Mouse (Mus musculus): ENCODE data around the gene Dgkq. TPM values are rescaled to one million over a fixed set of nuclear protein-coding genes. Genes with fewer than 3 reads are reported as not detected.
A peak's percentile ranks its signal among the peaks of the same experiment; 100 is the strongest.

The Dgkq gene
- polyA plus RNA-seq, 1 experiment: 29.1 TPM

DNA sequence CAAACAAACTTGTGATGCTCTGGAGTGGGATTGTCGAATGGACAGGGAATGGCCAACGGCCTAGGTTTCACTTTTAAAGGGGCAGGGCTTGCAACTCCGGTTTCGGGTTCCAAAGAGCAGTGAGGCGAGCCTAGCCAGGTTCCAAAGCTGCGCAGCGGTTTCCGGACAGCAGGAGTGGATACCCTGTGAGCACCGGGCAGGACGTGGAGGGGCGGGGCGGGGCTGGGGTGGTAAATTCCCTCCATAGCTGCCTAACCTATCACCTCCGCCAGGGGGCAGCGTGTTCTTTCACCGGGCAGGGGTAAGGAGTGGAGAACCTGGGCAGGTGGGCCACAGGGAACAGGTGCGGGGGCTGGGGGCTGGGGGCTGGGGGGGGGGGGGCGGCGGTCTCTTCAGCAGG is 22.8 kb upstream of the Dgkq start, which contains the start of gene Fgfrl1:
Fgfrl1 (plus strand) TSS at position 112 of the 400 bp plus-strand sequence.
- peak; percentile 62 for DNase-seq (ENCODE audit: low read depth, low spot score)
- WGBS: 2% methylated on average over 16 of the region's 18 CpGs

- DNase-seq (ENCODE audit: low read depth, low spot score): no peak
- WGBS: 68% methylated on average over 4 of the region's 4 CpGs
Measured at GRCm38 (mm10) chr5:108691152-108691551, 21.7 kb upstream of the Dgkq start.

DNA sequence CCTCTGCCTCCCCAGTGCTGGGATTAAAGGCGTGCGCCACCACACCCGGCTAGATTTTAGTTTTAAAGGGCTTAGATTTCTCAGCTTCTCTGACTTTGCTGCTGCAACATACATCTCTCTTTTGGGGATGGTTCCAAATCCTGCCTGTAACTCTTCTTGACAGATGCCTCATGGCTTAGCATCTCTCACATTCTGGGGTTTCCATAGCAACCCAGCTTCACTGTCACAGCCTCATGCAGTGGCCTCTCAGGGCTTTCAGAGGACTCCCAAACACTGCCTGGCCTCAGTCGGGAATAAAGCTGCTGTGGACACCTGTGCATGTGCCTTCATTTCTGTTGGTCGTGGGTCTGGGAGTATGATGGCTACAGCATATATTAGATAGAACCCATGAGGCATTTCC is 19.6 kb upstream of the Dgkq start:
- WGBS: 84% methylated on average over 5 of the region's 5 CpGs
- DNase-seq (ENCODE audit: low read depth, low spot score): no peak

- 94% methylated on average over 6 of the region's 6 CpGs for WGBS
- no peak for DNase-seq (ENCODE audit: low read depth, low spot score)
Measured at GRCm38 (mm10) chr5:108680871-108681270, 11.4 kb upstream of the Dgkq start.

DNA sequence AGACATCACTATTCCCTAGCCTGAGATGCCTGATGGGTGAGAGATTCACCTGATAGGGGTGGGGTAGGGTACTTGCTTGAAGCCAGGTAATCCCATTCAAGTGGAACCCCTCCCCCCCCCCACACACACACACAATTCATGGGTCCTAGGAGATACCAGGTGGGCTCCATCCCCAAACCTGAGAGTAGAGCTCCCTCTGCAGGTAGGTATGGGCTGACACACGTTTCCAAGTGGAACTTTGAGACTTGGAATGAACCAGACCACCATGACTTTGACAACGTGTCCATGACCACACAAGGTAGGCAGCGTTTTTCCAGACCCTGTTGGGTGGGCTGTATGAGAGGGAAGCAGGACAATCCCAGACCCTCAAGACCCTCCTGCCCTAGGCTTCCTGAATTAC is 10.4 kb upstream of the Dgkq start:
- DNase-seq (ENCODE audit: low read depth, low spot score): no peak
- 59% methylated on average over 3 of the region's 3 CpGs for WGBS

DNA sequence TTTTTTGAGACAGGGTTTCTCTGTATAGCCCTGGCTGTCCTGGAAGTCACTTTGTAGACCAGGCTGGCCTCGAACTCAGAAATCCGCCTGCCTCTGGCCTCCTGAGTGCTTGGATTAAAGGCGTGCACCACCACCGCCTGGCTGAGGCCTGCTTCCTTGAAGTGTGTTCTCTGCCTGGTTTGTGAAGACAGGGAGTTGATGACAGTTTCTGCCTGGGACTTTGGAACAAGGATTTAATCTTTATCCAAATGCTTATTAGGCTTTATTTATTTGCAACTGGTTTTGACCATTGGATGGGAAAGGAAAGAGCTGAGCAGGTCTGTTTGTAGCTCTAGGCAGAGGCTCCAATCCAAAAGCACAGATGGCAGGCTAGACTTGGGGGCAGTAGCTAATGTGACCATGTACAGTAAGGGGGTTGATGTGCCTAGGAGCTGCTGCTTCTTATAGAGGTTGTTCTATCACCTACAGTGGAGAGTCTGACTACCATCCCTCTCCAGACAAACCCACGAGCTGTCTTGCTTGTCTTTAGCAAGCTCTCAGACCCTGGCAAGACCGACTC is 8.9 kb upstream of the Dgkq start:
- DNase-seq (ENCODE audit: low read depth, low spot score): no peak
- 87% methylated on average over 6 of the region's 6 CpGs for WGBS

GRCm38 (mm10) chr5:108677605-108678295 is 8.3 kb upstream of the Dgkq start:
- WGBS: 34% methylated on average over 25 of the region's 25 CpGs
- no peak for DNase-seq (ENCODE audit: low read depth, low spot score)

DNA sequence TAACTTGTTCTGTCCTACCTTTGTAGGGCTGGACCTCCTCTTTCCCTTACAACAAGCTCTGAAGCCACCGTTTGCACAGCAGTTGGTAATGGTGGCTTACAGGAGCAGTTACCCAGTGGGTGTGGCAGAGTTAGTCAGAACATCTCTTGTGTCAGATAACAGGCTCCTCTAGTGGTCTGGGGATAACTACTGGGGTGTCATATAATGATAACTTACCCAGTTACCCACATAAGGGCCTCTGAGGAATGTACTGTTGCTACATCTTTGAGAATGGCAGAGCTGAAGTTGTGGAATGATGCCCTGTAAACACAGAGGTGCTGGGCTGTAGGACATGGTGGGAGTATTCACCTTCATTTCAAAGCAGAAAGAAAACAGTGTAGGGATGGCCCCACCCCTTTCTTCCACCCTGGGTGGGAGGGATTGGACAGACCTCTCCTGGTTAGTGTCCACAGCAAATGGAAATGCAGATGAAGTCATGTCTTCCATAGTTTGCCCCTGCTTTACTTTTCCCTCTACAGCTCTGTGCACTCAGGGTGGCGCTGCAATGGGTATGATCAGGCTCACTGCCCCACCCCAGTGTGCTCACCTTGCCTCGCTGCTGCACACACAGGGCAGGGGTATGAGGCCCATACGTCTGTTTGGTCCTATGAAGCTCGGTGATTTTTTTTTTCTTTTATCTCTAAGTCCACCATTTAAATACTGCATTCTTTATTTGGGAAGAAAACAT is 7.5 kb upstream of the Dgkq start:
- WGBS: 34% methylated on average over 5 of the region's 5 CpGs
- DNase-seq (ENCODE audit: low read depth, low spot score): no peak

DNA sequence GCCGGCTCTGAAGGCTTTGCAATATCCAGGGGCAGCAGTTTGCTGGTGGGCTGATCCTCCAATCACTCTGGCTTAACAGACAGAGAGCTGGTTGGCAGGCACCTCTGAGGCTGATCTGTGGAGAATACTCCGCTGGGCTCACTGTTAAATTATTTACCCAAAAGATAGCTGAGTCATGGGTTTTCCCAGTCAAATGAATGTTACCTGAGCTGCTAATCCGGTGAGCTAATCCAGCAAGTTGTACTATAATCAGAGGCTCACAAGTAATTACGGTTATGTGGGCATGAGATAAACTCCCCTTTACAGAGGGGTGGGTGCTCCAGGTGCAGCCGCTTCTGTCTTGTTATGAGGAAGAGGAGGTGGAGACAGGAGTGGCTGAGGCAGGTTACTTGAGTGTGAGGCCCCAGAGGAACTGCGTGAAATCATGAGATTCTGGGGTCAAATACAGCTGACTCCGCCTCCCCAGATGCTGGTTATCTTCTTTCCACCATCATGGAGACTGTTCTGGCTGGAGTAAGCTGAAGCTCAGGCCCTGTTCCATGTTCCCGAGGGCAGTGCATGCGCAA is 5.9 kb upstream of the Dgkq start, which contains the start of gene Slc26a1:
Slc26a1 (minus strand) TSS at position 319 of the 566 bp plus-strand sequence.
- 41% methylated on average over 9 of the region's 9 CpGs for WGBS
- DNase-seq (ENCODE audit: low read depth, low spot score): no peak

GRCm38 (mm10) chr5:108674624-108675023 is 5.2 kb upstream of the Dgkq start:
- DNase-seq (ENCODE audit: low read depth, low spot score): no peak
- 63% methylated on average over 2 of the region's 2 CpGs for WGBS

DNA sequence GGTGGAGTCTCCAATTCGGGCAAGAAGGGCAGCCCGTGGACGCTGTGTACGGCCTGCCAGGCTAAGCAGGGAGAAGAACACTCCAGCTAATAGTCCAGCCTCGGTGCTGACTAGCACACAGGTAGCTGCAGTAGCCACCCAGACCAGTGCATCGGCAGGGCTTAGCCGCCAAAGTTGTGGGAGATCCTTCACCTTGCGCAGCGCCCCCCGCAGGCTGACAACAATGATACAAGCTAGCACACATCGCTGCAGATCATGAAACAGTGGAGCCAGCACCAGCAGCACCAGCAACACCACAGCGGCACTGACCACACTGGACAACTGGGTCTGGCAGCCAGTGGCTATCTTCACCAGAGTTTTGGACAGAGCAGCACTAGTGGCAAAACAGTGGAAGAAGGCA is 2.3 kb upstream of the Dgkq start:
- no peak for DNase-seq (ENCODE audit: low read depth, low spot score)
- 95% methylated on average over 12 of the region's 12 CpGs for WGBS

DNA sequence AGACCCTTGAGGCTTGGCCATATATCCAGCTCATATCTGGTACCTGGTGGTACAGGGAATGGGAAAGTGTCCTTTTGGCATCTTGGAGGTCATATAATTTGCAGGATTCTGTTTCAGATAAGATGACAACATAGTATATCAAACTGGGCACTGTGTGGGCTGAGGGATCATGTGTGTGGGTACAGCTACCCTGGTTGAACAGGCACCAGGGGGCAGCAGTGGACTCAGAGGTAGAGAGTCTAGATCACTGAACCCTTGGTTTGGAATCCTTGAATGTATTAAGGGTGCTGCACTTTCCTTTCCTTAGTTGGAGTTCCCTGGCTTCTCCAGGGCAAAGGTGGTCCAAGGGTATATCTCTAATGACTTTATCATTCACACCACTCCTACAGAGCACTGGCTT is 1.3 kb upstream of the Dgkq start:
- DNase-seq (ENCODE audit: low read depth, low spot score): no peak

GRCm38 (mm10) chr5:108669986-108670385 is 514 bp upstream of the Dgkq start:
- WGBS: 74% methylated on average over 9 of the region's 9 CpGs
- DNase-seq (ENCODE audit: low read depth, low spot score): no peak

DNA sequence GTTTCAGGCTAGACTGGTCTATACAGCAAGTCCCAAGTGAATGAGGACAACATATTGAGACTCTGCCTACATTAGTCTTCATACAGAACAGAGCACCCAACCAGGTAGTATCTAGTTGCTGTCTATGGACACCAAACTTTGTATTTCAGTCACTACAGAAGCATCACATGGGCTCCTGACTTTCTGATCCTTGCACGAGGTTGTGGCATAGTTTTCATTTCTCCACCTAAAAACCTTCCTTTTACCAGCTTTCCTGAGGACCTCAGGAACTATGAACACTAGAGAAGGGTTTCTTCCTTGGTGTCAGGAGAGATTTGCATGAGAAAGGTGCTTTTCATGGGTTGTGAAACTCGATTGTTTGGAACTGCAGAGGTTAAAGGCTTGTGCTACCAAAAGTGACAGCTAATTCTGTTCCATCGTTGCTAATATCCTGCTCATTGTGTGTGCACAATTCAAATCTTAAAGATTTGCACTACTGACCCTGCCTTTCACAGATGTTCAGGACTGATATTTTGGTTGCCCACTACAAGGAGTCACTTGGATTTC is 1.0 kb downstream of the Dgkq start:
- no peak for DNase-seq (ENCODE audit: low read depth, low spot score)
- WGBS: 6% methylated on average over 3 of the region's 3 CpGs

- DNase-seq (ENCODE audit: low read depth, low spot score): no peak
- WGBS: 83% methylated on average over 2 of the region's 2 CpGs
Measured at GRCm38 (mm10) chr5:108667370-108667769, 2.1 kb downstream of the Dgkq start.

DNA sequence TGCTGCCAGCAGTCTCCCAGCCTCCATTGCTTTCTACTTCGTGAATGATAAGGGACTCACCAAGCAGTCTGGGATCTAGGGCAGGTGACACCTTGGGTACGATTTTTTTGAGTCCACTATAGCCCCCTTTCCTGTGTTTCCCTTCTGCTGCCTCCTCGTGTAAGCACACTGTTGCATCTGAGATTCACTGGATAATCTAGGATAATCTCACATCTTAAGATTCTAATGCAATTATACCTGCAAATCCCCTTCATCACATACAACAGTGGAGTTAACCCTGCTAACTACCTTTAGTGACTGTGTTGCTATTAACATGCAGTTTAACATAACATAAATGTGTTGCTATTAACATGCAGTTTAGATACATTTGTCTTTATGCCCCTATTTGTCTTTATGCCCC is 4.4 kb downstream of the Dgkq start:
- 40% methylated on average over 3 of the region's 3 CpGs for WGBS
- DNase-seq (ENCODE audit: low read depth, low spot score): no peak

DNA sequence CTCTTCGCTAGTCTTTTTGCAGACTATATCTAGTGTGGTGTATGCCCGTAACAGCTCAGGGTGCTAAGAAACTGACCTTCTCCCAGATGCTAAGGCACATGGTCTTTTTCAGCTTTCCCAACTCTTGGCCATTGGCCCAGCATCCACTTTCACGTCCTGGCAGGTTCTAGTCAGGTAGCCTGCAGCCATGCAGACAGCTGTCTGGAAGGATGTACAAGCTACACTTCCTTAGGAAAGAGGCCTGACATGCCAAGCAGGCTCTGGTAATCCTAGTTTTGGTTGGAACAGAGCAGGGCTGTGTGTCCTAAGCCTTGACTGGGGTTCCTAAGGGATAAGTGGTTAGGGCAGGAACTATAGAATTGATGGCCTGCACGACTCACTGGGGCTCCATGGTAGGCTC is 6.7 kb downstream of the Dgkq start:
- WGBS: 82% methylated on average over 4 of the region's 4 CpGs
- no peak for DNase-seq (ENCODE audit: low read depth, low spot score)

DNA sequence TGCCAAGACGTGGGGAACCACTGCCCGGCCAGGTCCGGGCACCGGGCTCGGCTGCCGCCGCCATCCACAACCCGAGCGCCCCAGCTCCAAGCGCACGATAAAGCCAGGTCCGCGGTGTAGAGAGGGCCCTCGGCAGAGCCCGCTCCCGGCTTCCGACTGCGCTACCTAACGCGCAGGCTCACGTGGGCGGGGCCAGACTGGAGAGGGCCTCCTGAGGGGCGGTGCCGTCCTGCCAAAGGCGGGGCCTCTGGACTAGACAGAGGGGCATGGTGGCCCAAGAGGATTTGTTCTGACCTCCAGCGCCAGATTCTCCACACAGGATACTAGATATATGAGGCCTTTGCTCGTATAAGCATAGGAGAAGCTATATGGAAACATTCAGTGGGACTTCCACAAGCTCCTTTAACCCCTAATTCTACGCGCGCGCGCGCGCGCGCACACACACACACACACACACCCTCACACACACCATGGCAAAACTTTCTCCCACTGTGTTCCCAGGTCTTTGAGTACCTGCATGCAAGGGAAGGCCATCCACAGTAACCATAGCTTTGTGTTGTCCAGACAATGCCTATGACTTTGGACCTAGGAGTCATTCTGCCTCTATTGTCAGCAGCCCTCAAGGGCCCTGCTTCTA is 8.7 kb downstream of the Dgkq start:
- peak; percentile 81 for DNase-seq (ENCODE audit: low read depth, low spot score)
- WGBS: 11% methylated on average over 36 of the region's 36 CpGs

DNA sequence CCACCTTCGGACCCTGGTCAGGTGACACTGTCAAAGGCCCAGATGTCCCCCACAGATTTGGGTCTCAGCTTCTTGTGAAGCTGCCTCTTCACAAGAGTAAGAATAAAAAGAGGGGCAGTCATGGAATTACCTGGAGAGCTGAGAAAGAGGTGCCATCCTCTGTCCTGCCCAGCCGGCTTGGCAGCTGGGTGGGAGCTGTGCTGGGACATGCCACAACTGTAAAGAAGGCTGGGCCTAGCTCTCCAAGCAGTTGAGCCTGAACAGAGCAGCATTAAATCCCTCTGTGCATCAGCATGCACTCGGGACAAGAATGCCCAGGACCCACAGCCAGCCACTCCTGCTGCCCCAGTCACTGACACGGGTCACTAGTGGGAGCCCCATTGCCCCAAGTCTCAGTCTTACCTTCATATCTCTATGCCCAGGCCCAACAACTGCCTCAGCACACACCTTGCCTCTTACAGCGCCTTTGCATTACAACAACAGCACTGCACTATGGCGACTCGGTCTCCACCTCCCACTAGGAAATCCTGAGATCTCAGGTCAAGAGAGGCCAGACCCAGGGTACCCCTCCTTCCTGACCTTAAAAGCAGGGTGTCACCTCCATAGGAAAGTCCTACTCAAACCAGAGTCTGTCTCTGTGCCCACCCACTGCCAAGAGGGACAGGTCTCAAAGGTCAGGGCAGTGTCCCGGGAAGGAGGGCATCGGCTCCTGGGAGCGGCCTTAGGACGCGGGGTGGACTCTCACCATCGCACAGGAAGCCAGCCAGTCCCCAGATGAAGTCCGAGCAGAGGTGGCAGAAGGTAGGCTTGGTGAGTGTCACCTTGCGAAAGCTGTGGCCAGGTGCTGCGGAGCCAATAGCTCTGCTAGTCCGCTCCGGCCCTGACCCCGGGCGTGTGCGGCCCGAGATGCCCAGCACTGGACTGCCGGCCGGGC is 9.5 kb downstream of the Dgkq start, which contains the start of gene Idua:
Idua (plus strand) TSS at position 634 of the 934 bp plus-strand sequence.
- DNase-seq (ENCODE audit: low read depth, low spot score): no peak
- 5% methylated on average over 24 of the region's 24 CpGs for WGBS
